Mouse (Mus musculus): ENCODE results near the gene Gmnn.
A peak's percentile ranks its signal among the peaks of the same experiment; 100 is the strongest.

GRCm38 (mm10) chr13:24786014-24786490, 24.3 kb upstream of the Gmnn start:
- TF ChIP-seq CTCF (IDR thresholded peaks at IDR 0.05; ENCODE audit: borderline replicate concordance, insufficient read depth, low read depth, low read length) = no peak
- 0 out of 2 replicates have a peak, but pooled peaks have one; percentile 21 for TF ChIP-seq POLR2A (IDR thresholded peaks at IDR 0.05; ENCODE audit: borderline replicate concordance, insufficient read depth, low read length)
